Mouse (Mus musculus) heart, embryonic 14.5 days (tissue): ENCODE measurements around the gene Fstl5. TPM values are rescaled to one million over a fixed set of nuclear protein-coding genes. Genes with fewer than 3 reads are reported as not detected.
A peak's percentile ranks its signal among the peaks of the same experiment; 100 is the strongest.

Experiments
- ATAC-seq: fragments of 200-750 bp; cut with Nextera tagmentation; 2 replicates; pipeline ENCODE4 v1.8.0; 2017; ENCODE audit warnings: low read depth, moderate TSS enrichment; ENCODE audit not compliant: insufficient number of reproducible peaks, insufficient read depth, low FRiP score
- H3K27ac ChIP-seq, 2 experiments: fragments of 200-500 bp in 1 of 2; fragments of 300-500 bp in 1 of 2; sonication (generic) in 1 of 2; replicated peaks in 1 of 2; 2 replicates each; pipeline ENCODE4 v1.5.1; 2012 to 2014; ENCODE audit warnings: low read depth in 2 of 2, low read length in 2 of 2, control low read depth in 1 of 2, mild to moderate bottlenecking in 1 of 2, mixed read lengths in 1 of 2; ENCODE audit not compliant: control insufficient read depth in 1 of 2, insufficient read depth in 1 of 2
- H3K27me3 ChIP-seq: fragments of 300-500 bp; sonication (generic); 2 replicates; pipeline ENCODE4 v1.6.1; 2014; ENCODE audit warnings: mild to moderate bottlenecking, low read length, control low read depth; ENCODE audit not compliant: control insufficient read depth, insufficient read depth
- H3K36me3 ChIP-seq: fragments of 300-500 bp; sonication (generic); 2 replicates; pipeline ENCODE4 v1.6.1; 2014; ENCODE audit warnings: mild to moderate bottlenecking, control low read depth, low read length, mixed read lengths; ENCODE audit not compliant: control insufficient read depth, insufficient read depth
- H3K4me1 ChIP-seq, 2 experiments: fragments of 200-500 bp in 1 of 2; fragments of 300-500 bp in 1 of 2; sonication (generic) in 1 of 2; 2 replicates each; pipeline ENCODE4 v1.6.1; 2012 to 2014; ENCODE audit warnings: low read length in 2 of 2, control low read depth in 1 of 2, mixed read lengths in 1 of 2; ENCODE audit not compliant: control insufficient read depth in 2 of 2, insufficient read depth in 2 of 2
- H3K4me2 ChIP-seq: fragments of 300-500 bp; sonication (generic); 2 replicates; pipeline ENCODE4 v1.6.1; 2014; ENCODE audit warnings: mild to moderate bottlenecking, low read length
- H3K4me3 ChIP-seq, 2 experiments: fragments of 200-500 bp in 1 of 2; fragments of 300-500 bp in 1 of 2; sonication (generic) in 1 of 2; 2 replicates each; pipeline ENCODE4 v1.5.1; 2012 to 2014; ENCODE audit warnings: low read length in 2 of 2, mild to moderate bottlenecking in 2 of 2, control low read depth in 1 of 2, low read depth in 1 of 2, moderate library complexity in 1 of 2; ENCODE audit not compliant: control insufficient read depth in 1 of 2, insufficient read depth in 1 of 2
- H3K9ac ChIP-seq: fragments of 300-500 bp; sonication (generic); 2 replicates; pipeline ENCODE4 v1.6.1; 2014; ENCODE audit warnings: mild to moderate bottlenecking, low read length
- H3K9me3 ChIP-seq: fragments of 300-500 bp; sonication (generic); 2 replicates; pipeline ENCODE4 v1.6.1; 2016; ENCODE audit warnings: low read length, control low read depth; ENCODE audit not compliant: control insufficient read depth
- WGBS: fragments of 180-500 bp; shearing (Covaris S2); extraction: QIAGEN DNeasy Blood & Tissue Kit; methylation state at CpG from one replicate; pipeline ENCODE4 v1.1.7; 2014; 5-methylcytosine and 5-hydroxymethylcytosine counted together
- polyA plus RNA-seq: library from polyadenylated mRNA; unstranded; fragments of >200 nt; fragmentation: Nextera tagmentation; extraction: Ambion mirVana; gene quantifications from 2 replicates; pipeline ENCODE4 v1.2.1, GENCODE M21; 2014

Gene Fstl5
- 0.05 and 0.23 TPM in 2 replicates for polyA plus RNA-seq

GRCm38 (mm10) chr3:76074060-76074707 lies at the start of gene Fstl5:
Fstl5 (plus strand) TSS chr3:76074270.
- no peak; the same call in 1 of the 2 replicates for ATAC-seq
- Histone ChIP-seq H3K9me3 (no peaks in the 10 kb centered on the region), H3K4me2 (peak within 1 kb of the TSS; percentile 66), H3K36me3 (no peaks in the 10 kb centered on the region), H3K27ac (no peak within 1 kb of the TSS), H3K27me3 (no peaks in the 10 kb centered on the region), H3K9ac (no peak within 1 kb of the TSS), H3K4me1 (peaks cover 6% of the 10 kb centered on the region in 2 experiments; a peak in 3 of 4 replicates), H3K4me3 (peak within 1 kb of the TSS; percentile 27 to 36)
- 1% methylated on average over 28 of the region's 28 CpGs for WGBS

- Histone ChIP-seq H3K9me3 (no peaks in the 10 kb centered on the region), H3K27ac (no peak overlapping the region), H3K4me3 (no peak overlapping the region), H3K4me2 (no peak overlapping the region), H3K36me3 (no peaks in the 10 kb centered on the region), H3K4me1 (no peaks in the 10 kb centered on the region), H3K9ac (no peak overlapping the region), H3K27me3 (no peaks in the 10 kb centered on the region)
- no peak for ATAC-seq
These were observed 48.5 kb upstream of the Fstl5 start for GRCm38 (mm10) chr3:76025523-76025922.

DNA sequence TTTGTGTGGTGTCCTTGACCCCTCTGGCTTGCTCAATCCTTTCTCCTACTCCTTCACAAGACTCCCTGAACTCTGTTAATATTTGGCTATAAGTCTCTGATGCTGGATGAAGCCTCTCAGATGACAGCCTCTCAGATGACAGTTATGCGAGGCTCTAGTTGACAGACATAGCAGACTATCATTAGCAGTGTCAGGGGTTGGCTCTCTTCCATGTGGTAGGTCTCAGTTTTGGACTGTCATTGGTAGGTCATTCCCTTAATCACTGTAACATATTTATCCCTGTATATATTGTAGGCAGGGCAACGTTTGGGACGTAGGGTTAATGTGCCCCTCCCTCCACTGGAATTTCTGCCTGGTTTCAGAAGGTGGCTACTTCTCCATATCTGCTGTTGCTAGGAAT lies 22.9 kb upstream of the Fstl5 start:
- Histone ChIP-seq H3K27ac (no peak overlapping the region), H3K4me3 (no peak overlapping the region), H3K27me3 (no peaks in the 10 kb centered on the region), H3K36me3 (no peaks in the 10 kb centered on the region), H3K9me3 (no peaks in the 10 kb centered on the region), H3K9ac (no peak overlapping the region), H3K4me1 (no peaks in the 10 kb centered on the region), H3K4me2 (no peak overlapping the region)
- WGBS, result 62% methylated on average over 3 of the region's 3 CpGs
- no peak for ATAC-seq

DNA sequence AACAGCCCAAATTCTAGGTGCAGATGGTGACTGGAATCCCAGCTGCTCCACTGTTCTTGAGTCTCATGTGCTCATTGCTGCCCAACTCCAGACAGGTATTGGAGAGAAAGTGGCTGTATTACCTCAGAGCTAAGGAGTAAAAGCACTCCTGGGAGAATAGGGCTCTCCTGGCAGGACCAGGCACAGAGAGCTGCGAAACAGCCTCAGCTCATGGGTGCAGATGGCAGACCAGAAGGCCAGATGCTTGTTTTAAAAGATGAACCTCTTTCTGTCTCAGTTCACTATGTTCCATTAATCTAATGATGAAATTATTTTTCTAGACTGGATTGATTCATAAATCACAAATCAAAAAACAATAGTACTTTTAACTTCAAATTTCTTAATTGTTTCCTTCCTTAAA lies 12.1 kb upstream of the Fstl5 start:
- Histone ChIP-seq H3K27me3 (no peaks in the 10 kb centered on the region), H3K4me1 (no peaks in the 10 kb centered on the region), H3K36me3 (no peaks in the 10 kb centered on the region), H3K9me3 (no peaks in the 10 kb centered on the region), H3K27ac (no peak overlapping the region), H3K9ac (no peak overlapping the region), H3K4me2 (no peak overlapping the region), H3K4me3 (no peak overlapping the region)
- WGBS, result 59% methylated on average over 1 of the region's 1 CpGs
- ATAC-seq, result no peak

DNA sequence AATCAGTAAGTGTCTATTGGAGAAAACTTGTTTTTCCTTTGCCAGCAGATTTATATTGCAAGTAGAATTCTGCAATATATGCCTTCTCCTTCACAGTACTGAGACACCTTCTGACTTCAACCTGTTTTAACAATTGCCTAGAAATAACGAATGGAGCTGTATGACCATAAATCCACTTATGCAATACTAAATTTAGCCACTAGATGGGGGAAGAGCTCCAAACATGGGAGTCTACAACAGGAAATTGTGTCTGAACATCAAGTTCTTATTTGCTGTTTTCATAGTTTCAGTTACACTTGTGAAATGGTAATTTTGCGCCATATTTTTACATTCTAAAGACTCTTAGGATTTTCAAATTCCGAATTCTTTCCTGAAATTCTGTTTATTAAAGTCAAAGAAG lies 6.2 kb upstream of the Fstl5 start:
- no peaks in the 10 kb centered on the region for H3K36me3 ChIP-seq
- H3K4me1 ChIP-seq, result no peaks in the 10 kb centered on the region
- no peaks in the 10 kb centered on the region for H3K27me3 ChIP-seq
- no peak overlapping the region for H3K4me3 ChIP-seq
- H3K27ac ChIP-seq, result no peak overlapping the region
- H3K9me3 ChIP-seq, result no peaks in the 10 kb centered on the region
- 3% methylated on average over 3 of the region's 3 CpGs for WGBS
- no peak overlapping the region for H3K4me2 ChIP-seq
- no peak overlapping the region for H3K9ac ChIP-seq
- ATAC-seq, result no peak

DNA sequence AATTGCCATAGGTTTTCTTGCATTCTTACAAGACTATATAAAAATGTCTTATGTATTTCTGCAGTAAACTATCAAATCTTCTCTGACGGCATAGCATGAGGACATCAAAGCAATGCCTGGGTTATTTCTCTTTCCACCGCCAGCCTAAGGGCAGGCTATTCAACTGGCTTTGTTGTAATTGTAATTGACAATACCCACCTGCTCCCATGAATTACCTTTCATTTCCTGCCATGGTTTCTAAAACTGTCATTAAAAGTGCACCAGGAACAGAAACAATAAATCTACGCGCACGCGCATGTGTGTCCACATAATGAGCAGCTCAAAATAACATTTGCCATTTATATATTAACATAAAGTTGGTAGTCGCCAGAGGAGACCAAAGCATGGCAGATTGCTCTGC lies 1.2 kb upstream of the Fstl5 start:
- ATAC-seq, result no peak
- 84% methylated on average over 7 of the region's 7 CpGs for WGBS
- Histone ChIP-seq H3K36me3 (no peaks in the 10 kb centered on the region), H3K4me1 (peaks cover 6% of the 10 kb centered on the region in 2 experiments; a peak in 3 of 4 replicates), H3K27ac (no peak overlapping the region), H3K4me3 (no peak overlapping the region), H3K4me2 (no peak overlapping the region), H3K9me3 (no peaks in the 10 kb centered on the region), H3K9ac (no peak overlapping the region), H3K27me3 (no peaks in the 10 kb centered on the region)

DNA sequence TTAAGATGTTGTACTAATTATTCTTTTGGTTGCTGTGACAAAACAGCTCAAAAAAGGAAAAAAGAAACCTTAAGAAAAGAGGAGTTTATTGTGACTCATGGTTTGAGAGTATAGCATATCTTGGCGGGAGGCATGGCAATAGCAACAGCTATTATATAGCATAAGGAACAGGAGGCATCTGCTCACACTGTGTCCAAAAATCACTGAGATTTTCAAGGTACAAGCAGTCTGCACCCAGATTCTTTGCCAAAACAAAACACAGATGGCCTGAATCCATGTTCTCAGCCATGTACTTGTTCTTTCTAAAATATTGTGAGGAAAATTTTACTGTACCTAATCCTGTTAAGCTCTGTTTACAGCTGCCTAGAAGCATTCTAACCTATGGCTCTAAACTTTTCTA lies 66.4 kb downstream of the Fstl5 start:
- H3K4me2 ChIP-seq, result no peak overlapping the region
- WGBS, result 83% methylated on average over 1 of the region's 1 CpGs
- no peaks in the 10 kb centered on the region for H3K27me3 ChIP-seq
- no peak overlapping the region for H3K4me3 ChIP-seq
- no peak for ATAC-seq
- H3K27ac ChIP-seq, result no peak overlapping the region
- no peaks in the 10 kb centered on the region for H3K4me1 ChIP-seq
- no peak overlapping the region for H3K9ac ChIP-seq
- H3K36me3 ChIP-seq, result no peaks in the 10 kb centered on the region
- no peaks in the 10 kb centered on the region for H3K9me3 ChIP-seq

DNA sequence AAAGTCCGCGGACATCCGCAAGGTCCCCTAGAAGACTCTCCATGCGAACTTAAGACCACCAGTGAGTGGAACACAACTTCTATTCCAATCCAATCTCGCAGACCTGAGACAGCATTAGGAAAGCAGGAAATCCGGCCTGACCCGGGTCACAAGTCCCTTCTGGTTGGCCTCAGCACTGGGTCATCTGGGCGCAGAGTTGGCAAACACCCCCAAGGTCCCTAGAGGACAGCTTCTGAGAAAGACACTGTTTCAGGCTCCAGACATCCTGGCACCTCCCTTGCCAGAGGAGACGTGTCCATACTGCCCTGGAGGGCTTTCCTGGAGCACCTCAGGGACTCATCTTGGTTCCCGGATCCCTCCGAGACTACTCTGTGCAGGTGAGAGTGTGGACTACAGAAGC lies 73.8 kb downstream of the Fstl5 start:
- Histone ChIP-seq H3K9ac (no peak overlapping the region), H3K27ac (no peak overlapping the region), H3K4me3 (no peak overlapping the region), H3K4me1 (no peaks in the 10 kb centered on the region), H3K4me2 (no peak overlapping the region), H3K27me3 (no peaks in the 10 kb centered on the region), H3K9me3 (no peaks in the 10 kb centered on the region), H3K36me3 (no peaks in the 10 kb centered on the region)
- no peak for ATAC-seq
- 83% methylated on average over 11 of the region's 11 CpGs for WGBS
